In genomic region chrX:41912061-41912401, GRCm38 (mm10) we compare ENCODE assay signal across 8 mouse cellular contexts. TPM values are rescaled to one million over a fixed set of nuclear protein-coding genes. Genes with fewer than 3 reads are reported as not detected.
DNase-seq lines count a peak whose midpoint lies in the region; ATAC-seq and TF ChIP-seq lines count a peak whose summit lies in the region.

No protein-coding gene starts in this region.

- TF ChIP-seq POLR2A in CH12.LX (IDR thresholded peaks at IDR 0.05; ENCODE audit: low read depth, low read length), result no peak

- ATAC-seq in heart, embryonic 12.5 days (ENCODE audit: insufficient number of reproducible peaks, low FRiP score), result no peak
- ATAC-seq in forebrain, embryonic 12.5 days (ENCODE audit: low FRiP score), result no peak; the same call in 1 of the 2 replicates
- ATAC-seq in liver, embryonic 13.5 days (ENCODE audit: low read depth), result 0 out of 2 replicates have a peak, but pooled peaks have one; percentile 4

- peak overlapping the region; percentile 94; the same call in 1 of the 2 replicates for H3K27ac ChIP-seq in heart, embryonic 12.5 days (ENCODE audit: poor library complexity, severe bottlenecking)
- H3K27ac ChIP-seq in CH12.LX (ENCODE audit: insufficient read depth, low read depth), result no peak overlapping the region
- H3K27ac ChIP-seq in forebrain, embryonic 12.5 days, result no peak overlapping the region
- peak overlapping the region; percentile 83; the same call in 1 of the 2 replicates for H3K27ac ChIP-seq in liver, embryonic 13.5 days

- peak overlapping the region; percentile 83 for H3K4me3 ChIP-seq in heart, embryonic 12.5 days
- H3K4me3 ChIP-seq in CH12.LX (replicated peaks in 1 of 3; ENCODE audit: low read depth in 2 of 3, low read length in 2 of 3, poor library complexity in 1 of 3), result peak overlapping the region; percentile 42 to 99 (median 68)
- H3K4me3 ChIP-seq in forebrain, embryonic 12.5 days (replicated peaks), result peak overlapping the region; percentile 62
- H3K4me3 ChIP-seq in liver, embryonic 13.5 days (replicated peaks), result peak overlapping the region; percentile 77

- H3K36me3 ChIP-seq in heart, embryonic 12.5 days, result no peaks in the 10 kb centered on the region
- peaks cover 0 to 2% of the 10 kb centered on the region in 2 experiments for H3K36me3 ChIP-seq in CH12.LX (replicated peaks in 1 of 2; ENCODE audit: control insufficient read depth in 1 of 2, insufficient read depth in 1 of 2, low read length in 1 of 2)
- no peaks in the 10 kb centered on the region for H3K36me3 ChIP-seq in forebrain, embryonic 12.5 days (replicated peaks)
- H3K36me3 ChIP-seq in liver, embryonic 13.5 days, result no peaks in the 10 kb centered on the region

- no peak for DNase-seq in heart, postnatal 4 days
- DNase-seq in CH12.LX (ENCODE audit: extremely low read depth), result no peak
- no peak for DNase-seq in liver, embryonic 13.5 days
- no peak for DNase-seq in embryo, embryonic 9.5 days (ENCODE audit: extremely low spot score)
- no peak for DNase-seq in Muller cell, postnatal 12 days (ENCODE audit: inconsistent ontology term)
- no peak for DNase-seq in adrenal gland, postnatal 25 days

- peak overlapping the region; percentile 68 for H3K4me2 ChIP-seq in heart, embryonic 12.5 days
- peak overlapping the region; percentile 29; the same call in 1 of the 2 replicates for H3K4me2 ChIP-seq in CH12.LX (ENCODE audit: insufficient read depth, low read depth, poor library complexity, severe bottlenecking)
- H3K4me2 ChIP-seq in forebrain, embryonic 12.5 days, result peak overlapping the region; percentile 27; the same call in 1 of the 2 replicates
- H3K4me2 ChIP-seq in liver, embryonic 13.5 days, result peak overlapping the region; percentile 60

- H3K9ac ChIP-seq in heart, embryonic 12.5 days, result no peak overlapping the region; the same call in 1 of the 2 replicates
- H3K9ac ChIP-seq in CH12.LX (ENCODE audit: insufficient read depth, low read depth), result no peak overlapping the region
- no peak overlapping the region for H3K9ac ChIP-seq in forebrain, embryonic 12.5 days
- H3K9ac ChIP-seq in liver, embryonic 13.5 days, result peak overlapping the region; percentile 54

- peaks cover 39% of the 10 kb centered on the region for H3K79me2 ChIP-seq in CH12.LX (replicated peaks; ENCODE audit: control insufficient read depth, extremely low read depth, insufficient read depth, poor library complexity, severe bottlenecking)

- 43% methylated on average over 10 of the region's 10 CpGs for WGBS in heart, embryonic 12.5 days
- WGBS in forebrain, embryonic 12.5 days, result 45% methylated on average over 10 of the region's 10 CpGs
- 30% methylated on average over 10 of the region's 10 CpGs for WGBS in liver, embryonic 13.5 days (ENCODE audit: insufficient replicate concordance)

- TF ChIP-seq CTCF in CH12.LX (conservative IDR thresholded peaks at IDR 0.05 in 1 of 2, IDR thresholded peaks at IDR 0.05 in 1 of 2; ENCODE audit: low read depth in 2 of 2, low read length in 2 of 2), result no peak

- peaks cover 8% of the 10 kb centered on the region; the same call in 1 of the 2 replicates for H3K9me3 ChIP-seq in heart, embryonic 12.5 days (replicated peaks)
- no peaks in the 10 kb centered on the region for H3K9me3 ChIP-seq in CH12.LX (replicated peaks; ENCODE audit: low read length)
- H3K9me3 ChIP-seq in forebrain, embryonic 12.5 days, result no peaks in the 10 kb centered on the region
- H3K9me3 ChIP-seq in liver, embryonic 13.5 days (replicated peaks), result no peaks in the 10 kb centered on the region

- TF ChIP-seq RAD21 in CH12.LX (IDR thresholded peaks at IDR 0.05; ENCODE audit: low read depth, low read length), result no peak

- dilution Hi-C loops in CH12.LX (cut with MboI; ENCODE audit: extremely low pct_ligation_motif_present, extremely low pct_unique_long_range_greater_than_20kb, low sequenced_read_pairs), result no loop called here

- no peak for TF ChIP-seq EP300 in CH12.LX (IDR thresholded peaks at IDR 0.05; ENCODE audit: low read length)

- in situ Hi-C loops in CH12.LX (cut with MboI; ENCODE audit: low pct_ligation_motif_present, low pct_unique_long_range_greater_than_20kb, low sequenced_read_pairs), result no loop called here

- H3K4me1 ChIP-seq in heart, embryonic 12.5 days (replicated peaks), result peaks cover 3% of the 10 kb centered on the region; the same call in 1 of the 2 replicates
- H3K4me1 ChIP-seq in CH12.LX (ENCODE audit: control insufficient read depth in 1 of 2, insufficient read depth in 2 of 2), result no peaks in the 10 kb centered on the region; a peak in 1 of 4 replicates
- H3K4me1 ChIP-seq in forebrain, embryonic 12.5 days, result 0 out of 2 replicates have a peak, but pooled peaks cover 8% of the 10 kb centered on the region
- H3K4me1 ChIP-seq in liver, embryonic 13.5 days (replicated peaks), result peaks cover 23% of the 10 kb centered on the region

- no peaks in the 10 kb centered on the region; the same call in 1 of the 2 replicates for H3K27me3 ChIP-seq in heart, embryonic 12.5 days (replicated peaks)
- H3K27me3 ChIP-seq in CH12.LX (replicated peaks), result no peaks in the 10 kb centered on the region
- H3K27me3 ChIP-seq in forebrain, embryonic 12.5 days, result no peaks in the 10 kb centered on the region
- H3K27me3 ChIP-seq in liver, embryonic 13.5 days, result no peaks in the 10 kb centered on the region

TF ChIP-seq in CH12.LX, 34 proteins besides CTCF, POLR2A, EP300 and RAD21:
- TF ChIP-seq NELFE (IDR thresholded peaks at IDR 0.05; ENCODE audit: low read depth, low read length), result peak; percentile 78; the same call in 1 of the 2 replicates
- TF ChIP-seq SMC3 (IDR thresholded peaks at IDR 0.05; ENCODE audit: low read depth, low read length), result no peak
- no peak for TF ChIP-seq IRF4 (IDR thresholded peaks at IDR 0.05; ENCODE audit: low read depth, low read length)
- TF ChIP-seq POLR2AphosphoS2 (IDR thresholded peaks at IDR 0.05; ENCODE audit: low read depth, low read length), result 0 out of 2 replicates have a peak, but pooled peaks have one; percentile 47
- no peak for TF ChIP-seq BHLHE40 (IDR thresholded peaks at IDR 0.05; ENCODE audit: low read depth, low read length)
- no peak for TF ChIP-seq USF2 (conservative IDR thresholded peaks at IDR 0.05; ENCODE audit: low read depth, low read length)
- no peak for TF ChIP-seq HCFC1 (IDR thresholded peaks at IDR 0.05; ENCODE audit: low read depth, low read length)
- no peak for TF ChIP-seq MYC (IDR thresholded peaks at IDR 0.05; ENCODE audit: low read depth, low read length)
- no peak for TF ChIP-seq ETS1 (conservative IDR thresholded peaks at IDR 0.05; ENCODE audit: low read depth, low read length)
- no peak for TF ChIP-seq MXI1 (IDR thresholded peaks at IDR 0.05; ENCODE audit: low read depth, low read length)
- no peak for TF ChIP-seq RCOR1 (conservative IDR thresholded peaks at IDR 0.05; ENCODE audit: low read depth, low read length)
- no peak for TF ChIP-seq MEF2A (IDR thresholded peaks at IDR 0.05; ENCODE audit: borderline replicate concordance, low read depth, low read length)
- TF ChIP-seq GABPA (IDR thresholded peaks at IDR 0.05; ENCODE audit: insufficient replicate concordance, low read depth, low read length), result no peak
- no peak for TF ChIP-seq MAZ (IDR thresholded peaks at IDR 0.05; ENCODE audit: low read depth, low read length)
- TF ChIP-seq MAX (IDR thresholded peaks at IDR 0.05; ENCODE audit: low read length), result 0 out of 2 replicates have a peak, but pooled peaks have one; percentile 16
- TF ChIP-seq PAX5 (IDR thresholded peaks at IDR 0.05; ENCODE audit: low read length), result no peak
- TF ChIP-seq ZMIZ1 (IDR thresholded peaks at IDR 0.05; ENCODE audit: low read depth, low read length), result 0 out of 2 replicates have a peak, but pooled peaks have one; percentile 14
- no peak for TF ChIP-seq UBTF (IDR thresholded peaks at IDR 0.05; ENCODE audit: low read depth, low read length)

RNA-seq across cellular contexts. Expression of gene Thoc2, which starts 8.4 kb away (rescaled TPM):
- 69.0 TPM in 2 replicates for polyA plus RNA-seq in heart, embryonic 12.5 days (2016; fragmentation: Nextera tagmentation; extraction: Ambion mirVana)
- total RNA-seq in heart, postnatal 4 days (2021), result 10 to 100 TPM; 34.8 to 47.3 TPM
- total RNA-seq in CH12.LX (2012; rRNA removed) (22.5 and 23.0 TPM in 2 replicates), CH12.LX (2014; rRNA removed) (48.9 and 53.7 TPM in 2 replicates)
- polyA plus RNA-seq in CH12.LX (2012; ENCODE audit: insufficient read length, low read depth), result 63.7 and 77.1 TPM in 2 replicates
- polyA plus RNA-seq in forebrain, embryonic 12.5 days (2016; fragmentation: Nextera tagmentation; extraction: Ambion mirVana), result 118 and 119 TPM in 2 replicates
- 32.0 and 45.2 TPM in 2 replicates for polyA plus RNA-seq in liver, embryonic 13.5 days (2015; fragmentation: Nextera tagmentation; extraction: Ambion mirVana)
- 78.4 and 81.1 TPM in 2 replicates for total RNA-seq in adrenal gland, postnatal 25 days (2021)

Comparison
In these comparisons a context has a peak if more than half of its experiments do, and no peak if none do; other contexts are left out.
1. H3K27ac ChIP-seq: peak in heart, embryonic 12.5 days (single experiment) and liver, embryonic 13.5 days (single experiment); none in CH12.LX (single experiment) and forebrain, embryonic 12.5 days (single experiment).
2. Peak in every context shown above with its lines, with median percentiles within 50 percentile points of each other: H3K4me2 ChIP-seq and H3K4me3 ChIP-seq.